Mouse (Mus musculus) lung, embryonic 14.5 days (tissue): Measurements from ENCODE around the gene Hist2h3c2. TPM values are rescaled to one million over a fixed set of nuclear protein-coding genes. Genes with fewer than 3 reads are reported as not detected.
"Not testable (repeated sequence)": the region's sequence is repeated elsewhere in the genome, so short reads cannot be mapped to it uniquely, and the experiment has no call there.

Experiments used
- ATAC-seq: fragments of 200-750 bp; cut with Nextera tagmentation; 2 replicates; pipeline ENCODE4 v1.8.0; 2017; ENCODE audit warnings: mild to moderate bottlenecking, moderate TSS enrichment, moderate library complexity; ENCODE audit not compliant: insufficient read depth
- DNase-seq: peaks from one replicate; pipeline ENCODE4 v3.0.0-alpha.2; 2015
- H3K27ac ChIP-seq: fragments of 300-500 bp; sonication (generic); 2 replicates; pipeline ENCODE4 v1.5.1; 2014; ENCODE audit warnings: low read depth, mild to moderate bottlenecking, moderate library complexity
- H3K27me3 ChIP-seq: fragments of 300-500 bp; sonication (generic); 2 replicates; pipeline ENCODE4 v1.6.1; 2014; ENCODE audit warnings: low read length, control low read depth; ENCODE audit not compliant: insufficient read depth
- H3K36me3 ChIP-seq: fragments of 300-500 bp; sonication (generic); 2 replicates; pipeline ENCODE4 v1.6.1; 2014; ENCODE audit warnings: control low read depth; ENCODE audit not compliant: insufficient read depth
- H3K4me1 ChIP-seq: fragments of 300-500 bp; sonication (generic); 2 replicates; pipeline ENCODE4 v1.6.1; 2014; ENCODE audit warnings: antibody characterized with exemption, control low read depth; ENCODE audit not compliant: insufficient read depth
- H3K4me2 ChIP-seq: fragments of 300-500 bp; sonication (generic); 2 replicates; pipeline ENCODE4 v1.6.1; 2014; ENCODE audit warnings: mild to moderate bottlenecking
- H3K4me3 ChIP-seq: fragments of 300-500 bp; sonication (generic); 2 replicates; pipeline ENCODE4 v1.5.1; 2014; ENCODE audit warnings: low read depth, low read length
- H3K9ac ChIP-seq: fragments of 300-500 bp; sonication (generic); 2 replicates; pipeline ENCODE4 v1.6.1; 2014
- H3K9me3 ChIP-seq: fragments of 300-500 bp; sonication (generic); 2 replicates; pipeline ENCODE4 v1.6.1; 2016; ENCODE audit warnings: low read depth, low read length, control low read depth
- CTCF ChIP-seq: IDR thresholded peaks from 2 replicates; pipeline ENCODE4 v1.5.1; 2016; ENCODE audit warnings: antibody characterized with exemption, low read depth
- WGBS: fragments of 180-500 bp; shearing (Covaris S2); extraction: QIAGEN DNeasy Blood & Tissue Kit; methylation state at CpG from one replicate; pipeline ENCODE4 v1.1.7; 2014; 5-methylcytosine and 5-hydroxymethylcytosine counted together
- polyA plus RNA-seq: library from polyadenylated mRNA; unstranded; fragments of >200 nt; fragmentation: Nextera tagmentation; extraction: Ambion mirVana; gene quantifications from 2 replicates; pipeline ENCODE4 v1.2.1, GENCODE M21; 2014

Gene Hist2h3c2
- polyA plus RNA-seq, 1 experiment from 2014 or later = 14.4 TPM

GRCm38 (mm10) chr3:96240799-96241197 is 1.9 kb upstream of the Hist2h3c2 start:
- peak; percentile 14 for DNase-seq
- 72% methylated on average over 9 of the region's 9 CpGs for WGBS
- no peak for TF ChIP-seq CTCF
- ATAC-seq = no peak
- H3K4me2 ChIP-seq = peak overlapping the region; percentile 54
- peak overlapping the region; percentile 94 for H3K27ac ChIP-seq
- H3K9me3 ChIP-seq = no peaks in the 10 kb centered on the region
- peak overlapping the region; percentile 47 for H3K9ac ChIP-seq
- H3K27me3 ChIP-seq = no peaks in the 10 kb centered on the region
- H3K4me1 ChIP-seq = peaks cover 10% of the 10 kb centered on the region
- H3K4me3 ChIP-seq = 0 out of 2 replicates have a peak overlapping the region, but pooled peaks have one; percentile 9
- no peaks in the 10 kb centered on the region for H3K36me3 ChIP-seq

GRCm38 (mm10) chr3:96239949-96240798 is 1.2 kb upstream of the Hist2h3c2 start, which contains the start of gene Hist2h2aa2:
Gene Hist2h2aa2, minus strand, starts transcription at chr3:96240276.
- H3K36me3 ChIP-seq, H3K4me1 ChIP-seq, H3K9me3 ChIP-seq, H3K27me3 ChIP-seq: not testable (repeated sequence)
- peak; percentile 84 for DNase-seq
- Histone ChIP-seq H3K4me3 (peak within 1 kb of the TSS; percentile 29; the same call in 1 of the 2 replicates), H3K4me2 (peak within 1 kb of the TSS; percentile 54), H3K27ac (peak within 1 kb of the TSS; percentile 94), H3K9ac (peak within 1 kb of the TSS; percentile 47)
- peak; percentile 75 for ATAC-seq
- WGBS = 4% methylated on average over 28 of the region's 85 CpGs

- WGBS = under 1% methylated on average over 12 of the region's 12 CpGs
- Histone ChIP-seq H3K4me1 (0 out of 2 replicates have a peak, but pooled peaks cover 2% of the 10 kb centered on the region), H3K9me3 (no peaks in the 10 kb centered on the region), H3K4me3 (peak overlapping the region; percentile 45), H3K9ac (peak overlapping the region; percentile 71), H3K27ac (peak overlapping the region; percentile 88), H3K4me2 (peak overlapping the region; percentile 89), H3K27me3 (no peaks in the 10 kb centered on the region), H3K36me3 (no peaks in the 10 kb centered on the region)
- no peak for TF ChIP-seq CTCF
- DNase-seq (peak; percentile 66), ATAC-seq (no peak)
These were observed 919 bp downstream of the Hist2h3c2 start for GRCm38 (mm10) chr3:96237904-96238511.

GRCm38 (mm10) chr3:96237335-96237903 is 1.5 kb downstream of the Hist2h3c2 start:
- 14% methylated on average over 7 of the region's 7 CpGs for WGBS

GRCm38 (mm10) chr3:96236834-96237334 is 2.0 kb downstream of the Hist2h3c2 start:
- H3K4me2 ChIP-seq = peak overlapping the region; percentile 89
- 0 out of 2 replicates have a peak, but pooled peaks cover 2% of the 10 kb centered on the region for H3K4me1 ChIP-seq
- H3K9ac ChIP-seq = peak overlapping the region; percentile 71
- peak; percentile 30 for DNase-seq
- no peak for ATAC-seq
- H3K27ac ChIP-seq = peak overlapping the region; percentile 88
- peak overlapping the region; percentile 45 for H3K4me3 ChIP-seq
- no peaks in the 10 kb centered on the region for H3K36me3 ChIP-seq
- WGBS = 72% methylated on average over 4 of the region's 4 CpGs
- H3K27me3 ChIP-seq = no peaks in the 10 kb centered on the region
- no peaks in the 10 kb centered on the region for H3K9me3 ChIP-seq
- TF ChIP-seq CTCF = no peak

More at GRCm38 (mm10) chr3:96237335-96237903, 1.5 kb downstream of the Hist2h3c2 start:
- H3K4me1 ChIP-seq = 0 out of 2 replicates have a peak, but pooled peaks cover 2% of the 10 kb centered on the region
- DNase-seq = peak; percentile 60
- H3K4me3 ChIP-seq = peak overlapping the region; percentile 45
- H3K36me3 ChIP-seq = no peaks in the 10 kb centered on the region
- H3K27ac ChIP-seq = peak overlapping the region; percentile 88
- no peak for ATAC-seq
- no peak for TF ChIP-seq CTCF
- H3K27me3 ChIP-seq = no peaks in the 10 kb centered on the region
- no peaks in the 10 kb centered on the region for H3K9me3 ChIP-seq
- H3K9ac ChIP-seq = peak overlapping the region; percentile 71
- H3K4me2 ChIP-seq = peak overlapping the region; percentile 89

- H3K27me3 ChIP-seq = no peaks in the 10 kb centered on the region
- no peak for ATAC-seq
- WGBS = 21% methylated on average over 3 of the region's 3 CpGs
These were observed 3.1 kb downstream of the Hist2h3c2 start for GRCm38 (mm10) chr3:96235836-96236235.

More at GRCm38 (mm10) chr3:96235836-96236235, 3.1 kb downstream of the Hist2h3c2 start:
- TF ChIP-seq CTCF = no peak
- H3K4me2 ChIP-seq = no peak overlapping the region
- no peak overlapping the region for H3K27ac ChIP-seq
- no peak overlapping the region for H3K9ac ChIP-seq
- H3K36me3 ChIP-seq = no peaks in the 10 kb centered on the region
- no peak overlapping the region for H3K4me3 ChIP-seq
- no peak for DNase-seq
- H3K9me3 ChIP-seq = no peaks in the 10 kb centered on the region
- 0 out of 2 replicates have a peak, but pooled peaks cover 2% of the 10 kb centered on the region for H3K4me1 ChIP-seq
